Mouse (Mus musculus) G1E (cell line): Measurements from ENCODE around the gene Wwc1. TPM values are rescaled to one million over a fixed set of nuclear protein-coding genes. Genes with fewer than 3 reads are reported as not detected.

Experiments
- ATAC-seq: 2 replicates; pipeline ENCODE4 v1.8.0; 2016; ENCODE audit warnings: mild to moderate bottlenecking; ENCODE audit not compliant: insufficient number of reproducible peaks, poor library complexity, low FRiP score, severe bottlenecking; ENCODE audit errors: extremely low read depth
- DNase-seq: peaks from one replicate; pipeline ENCODE4 v3.0.0; 2012; ENCODE audit warnings: low spot score
- H3K27me3 ChIP-seq: 2 replicates; pipeline ENCODE4 v1.6.1; 2012; ENCODE audit warnings: mild to moderate bottlenecking, low read length, inconsistent platforms; ENCODE audit not compliant: insufficient read depth
- H3K36me3 ChIP-seq: replicated peaks from 2 replicates; pipeline ENCODE3; 2012; ENCODE audit warnings: mild to moderate bottlenecking, inconsistent platforms
- H3K4me1 ChIP-seq: 2 replicates; pipeline ENCODE4 v1.6.1; 2012; ENCODE audit warnings: low read depth, low read length, inconsistent platforms, mixed read lengths; ENCODE audit not compliant: insufficient read depth
- H3K4me3 ChIP-seq: 2 replicates; pipeline ENCODE4 v1.5.1; 2012; ENCODE audit warnings: low read depth, mild to moderate bottlenecking, inconsistent platforms, low read length, moderate library complexity, mixed read lengths
- H3K9me3 ChIP-seq: replicated peaks from 2 replicates; pipeline ENCODE4 v1.6.1; 2012; ENCODE audit warnings: inconsistent platforms
- CTCF ChIP-seq: IDR thresholded peaks from 2 replicates; pipeline ENCODE4 v1.5.1; 2012; ENCODE audit warnings: low read depth, low read length, inconsistent platforms, mixed read lengths
- GATA1 ChIP-seq: IDR thresholded peaks from 2 replicates; pipeline ENCODE4 v1.6.1; 2012; ENCODE audit warnings: borderline replicate concordance, low read length, inconsistent platforms, mixed read lengths
- GATA2 ChIP-seq: IDR thresholded peaks from 2 replicates; pipeline ENCODE4 v1.6.1; 2012; ENCODE audit warnings: low read depth, low read length, inconsistent platforms, borderline replicate concordance
- POLR2AphosphoS5 ChIP-seq: IDR thresholded peaks from 2 replicates; pipeline ENCODE4 v1.6.1; 2012; ENCODE audit warnings: low read depth, low read length, inconsistent platforms; ENCODE audit not compliant: insufficient replicate concordance
- TAL1 ChIP-seq: conservative IDR thresholded peaks from 2 replicates; pipeline ENCODE4 v1.6.1; 2012; ENCODE audit warnings: low read depth, low read length, inconsistent platforms, mixed read lengths
- polyA plus RNA-seq: library from polyadenylated mRNA; stranded (reverse); fragments of >175 nt; gene quantifications from 2 replicates; pipeline ENCODE4 v1.2.3, GENCODE M21; 2012
- total RNA-seq, 2 experiments: library from RNA; stranded (forward) in 1 of 2; stranded (reverse) in 1 of 2; fragments of 200-1000 nt in 1 of 2; fragments of >200 nt in 1 of 2; fragmentation: Nextera tagmentation in 1 of 2; gene quantifications; 2 replicates each; pipeline ENCODE4 v1.2.3; 2014 to 2017

Gene Wwc1
- total and polyA plus RNA-seq, 3 experiments, result 0.01 to 0.22 TPM; not detected in 1

DNA sequence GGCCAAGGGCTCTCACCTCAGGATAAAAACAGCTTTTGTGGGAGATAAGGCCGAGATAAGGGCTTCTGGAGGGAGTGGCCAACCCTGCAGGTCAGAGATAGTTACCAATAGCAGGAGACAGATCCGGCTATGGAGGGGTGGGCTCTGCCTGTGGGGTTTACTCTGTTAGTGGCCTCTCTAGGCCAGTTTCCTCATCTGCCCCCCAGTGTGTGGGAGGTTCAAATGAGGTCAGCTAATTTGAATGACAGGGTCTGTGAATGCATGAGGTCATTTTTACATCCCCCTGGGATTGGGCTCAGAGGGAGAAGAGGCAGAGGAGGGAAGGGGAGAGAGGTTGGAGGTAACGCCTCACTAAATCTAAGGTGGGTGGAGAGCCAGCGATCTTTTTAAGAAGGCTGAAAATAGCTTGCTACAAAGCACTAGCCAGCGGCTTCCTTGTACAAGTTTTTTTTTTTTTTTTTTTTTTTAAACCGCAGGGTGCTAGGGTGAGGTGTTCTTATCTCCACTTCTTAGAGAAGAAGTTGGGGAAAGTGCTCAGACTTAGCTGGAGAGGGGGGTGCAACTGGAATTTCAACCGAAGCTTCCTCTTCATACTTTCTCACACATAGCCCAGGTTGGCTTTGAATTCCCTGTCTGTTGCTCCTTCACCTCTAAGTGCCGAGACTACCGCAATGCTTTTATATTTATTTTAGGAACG, 20.4 kb upstream of the Wwc1 start:
- H3K4me1 ChIP-seq, result no peaks in the 10 kb centered on the region
- no peaks in the 10 kb centered on the region for H3K36me3 ChIP-seq
- ATAC-seq (no peak), DNase-seq (no peak)
- no peaks in the 10 kb centered on the region for H3K27me3 ChIP-seq
- H3K9me3 ChIP-seq, result peaks cover 69% of the 10 kb centered on the region
- H3K4me3 ChIP-seq, result no peak overlapping the region
- TF ChIP-seq GATA2 (no peak), CTCF (no peak), POLR2AphosphoS5 (no peak), TAL1 (no peak), GATA1 (no peak)

DNA sequence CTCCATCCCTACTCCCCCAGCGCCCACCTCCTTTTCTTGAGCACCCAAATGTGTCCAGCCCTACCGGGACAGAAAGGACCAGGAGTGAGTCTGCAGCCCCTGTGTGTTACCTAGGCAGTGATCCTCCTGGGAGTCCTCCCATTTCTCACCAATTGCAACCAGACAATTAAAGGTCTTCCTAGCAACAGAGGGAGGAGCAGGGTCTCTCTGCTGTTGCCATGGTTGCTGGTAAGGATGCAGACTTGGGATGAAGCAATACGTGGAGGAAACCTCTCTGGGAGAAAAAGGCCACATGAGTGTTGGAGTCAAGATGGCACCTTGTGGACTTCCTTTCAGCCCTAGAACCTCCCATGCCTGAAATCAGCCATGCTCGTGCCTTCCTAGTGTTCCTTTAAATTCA, 19.7 kb upstream of the Wwc1 start:
- H3K4me3 ChIP-seq, result no peak overlapping the region
- H3K9me3 ChIP-seq, result peaks cover 73% of the 10 kb centered on the region
- no peaks in the 10 kb centered on the region for H3K36me3 ChIP-seq
- no peak for TF ChIP-seq GATA2
- TF ChIP-seq CTCF, result no peak
- TF ChIP-seq GATA1, result no peak
- TF ChIP-seq POLR2AphosphoS5, result no peak
- no peak for TF ChIP-seq TAL1
- no peak for DNase-seq
- H3K27me3 ChIP-seq, result no peaks in the 10 kb centered on the region
- no peak for ATAC-seq
- H3K4me1 ChIP-seq, result no peaks in the 10 kb centered on the region

DNA sequence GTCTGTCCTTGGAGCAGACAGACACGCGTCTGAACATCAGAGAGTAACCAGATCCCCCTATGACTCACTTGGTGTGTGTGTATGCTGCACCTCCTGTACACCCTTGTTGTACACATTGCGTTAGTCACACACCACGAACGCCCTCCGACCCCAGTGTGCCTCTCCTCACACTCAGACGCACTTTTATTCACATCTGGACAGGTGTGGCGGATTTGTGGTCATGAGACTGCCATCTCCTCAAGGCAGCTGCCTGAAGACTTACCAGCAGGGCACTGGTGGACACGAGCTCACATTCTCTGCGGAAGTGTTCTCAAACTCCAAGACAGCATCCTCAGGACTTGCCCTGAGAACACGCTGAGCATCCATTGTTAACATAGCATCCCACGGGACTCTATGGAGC, 17.7 kb upstream of the Wwc1 start:
- no peak for TF ChIP-seq GATA2
- no peak for TF ChIP-seq TAL1
- TF ChIP-seq GATA1, result no peak
- no peak for TF ChIP-seq POLR2AphosphoS5
- no peak for TF ChIP-seq CTCF
- peaks cover 71% of the 10 kb centered on the region for H3K9me3 ChIP-seq
- no peaks in the 10 kb centered on the region for H3K4me1 ChIP-seq
- DNase-seq (no peak), ATAC-seq (no peak)
- no peak overlapping the region for H3K4me3 ChIP-seq
- no peaks in the 10 kb centered on the region for H3K27me3 ChIP-seq
- H3K36me3 ChIP-seq, result no peaks in the 10 kb centered on the region

- Histone ChIP-seq H3K27me3 (no peaks in the 10 kb centered on the region), H3K4me3 (no peak overlapping the region), H3K36me3 (no peaks in the 10 kb centered on the region), H3K4me1 (no peaks in the 10 kb centered on the region), H3K9me3 (peaks cover 56% of the 10 kb centered on the region)
- ATAC-seq (no peak), DNase-seq (no peak)
- no peak for TF ChIP-seq TAL1
Measured at GRCm38 (mm10) chr11:35995310-35995709, 15.0 kb upstream of the Wwc1 start.

- DNase-seq (no peak), ATAC-seq (no peak)
- no peaks in the 10 kb centered on the region for H3K36me3 ChIP-seq
- H3K4me1 ChIP-seq, result no peaks in the 10 kb centered on the region
- TF ChIP-seq POLR2AphosphoS5 (no peak), TAL1 (no peak), CTCF (no peak), GATA2 (no peak), GATA1 (no peak)
- no peak overlapping the region for H3K4me3 ChIP-seq
- no peaks in the 10 kb centered on the region for H3K27me3 ChIP-seq
- H3K9me3 ChIP-seq, result peaks cover 40% of the 10 kb centered on the region
Measured at GRCm38 (mm10) chr11:35991846-35992245, 11.5 kb upstream of the Wwc1 start.

DNA sequence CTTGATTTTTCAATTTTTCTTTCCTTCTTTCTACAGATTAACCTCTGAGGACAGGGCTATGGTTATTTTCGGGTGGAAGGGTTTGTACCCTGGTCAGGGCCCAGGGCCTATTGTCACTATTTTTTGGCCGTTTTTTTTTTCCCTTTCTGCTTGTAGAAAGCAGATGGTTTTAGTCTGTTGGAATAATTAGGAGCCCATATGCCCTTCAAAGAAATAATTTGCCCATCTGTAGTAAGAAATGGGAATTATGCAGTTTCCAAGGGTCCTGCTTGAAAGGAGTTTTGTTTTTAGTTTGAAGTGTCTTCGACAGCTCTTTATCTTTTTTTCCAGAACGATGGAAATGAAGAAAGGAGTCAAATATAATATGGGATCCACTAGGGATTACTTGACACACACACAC, 9.6 kb upstream of the Wwc1 start:
- no peaks in the 10 kb centered on the region for H3K36me3 ChIP-seq
- ATAC-seq, result no peak
- H3K27me3 ChIP-seq, result no peaks in the 10 kb centered on the region
- no peak for DNase-seq
- peaks cover 43% of the 10 kb centered on the region for H3K9me3 ChIP-seq
- H3K4me3 ChIP-seq, result no peak overlapping the region
- TF ChIP-seq GATA1 (no peak), CTCF (no peak), GATA2 (no peak), TAL1 (no peak), POLR2AphosphoS5 (no peak)
- no peaks in the 10 kb centered on the region for H3K4me1 ChIP-seq
